Mouse (Mus musculus) spleen, postnatal 0 days (tissue): ENCODE data around the gene AU040320. TPM values are rescaled to one million over a fixed set of nuclear protein-coding genes. Genes with fewer than 3 reads are reported as not detected.

Source experiments
- polyA plus RNA-seq: library from polyadenylated mRNA; unstranded; fragments of >200 nt; fragmentation: Nextera tagmentation; extraction: Ambion mirVana; gene quantifications from 2 replicates; pipeline ENCODE4 v1.2.1, GENCODE M21; 2015

The AU040320 gene
- 10.4 and 12.5 TPM in 2 replicates for polyA plus RNA-seq

GRCm38 (mm10) chr4:126753268-126754230 lies at the start of gene AU040320, which contains the start of gene Ncdn:
Gene AU040320 (plus strand): TSS chr4:126753544.
Gene Ncdn (minus strand): TSS chr4:126753438.

GRCm38 (mm10) chr4:126736001-126736414 lies 17.3 kb upstream of the AU040320 start, which contains the start of gene Tfap2e:
Gene Tfap2e (minus strand): TSS chr4:126736240.

Other genes with a start within 250 kb of the AU040320 start
- 1.3 and 1.4 TPM in 2 replicates for gene Ago4, start 220.1 kb upstream of the AU040320 start, polyA plus RNA-seq
- 58.1 and 77.2 TPM in 2 replicates for gene Clspn, start 196.6 kb upstream of the AU040320 start, polyA plus RNA-seq
- gene 5730409E04Rik, start 143.7 kb upstream of the AU040320 start, polyA plus RNA-seq: 1.2 and 2.0 TPM in 2 replicates
- gene Psmb2, start 75.9 kb upstream of the AU040320 start, polyA plus RNA-seq: 324 and 341 TPM in 2 replicates
- gene Tfap2e, start 17.3 kb upstream of the AU040320 start, polyA plus RNA-seq: not detected in 2 replicates
- gene Ncdn, start 106 bp upstream of the AU040320 start, polyA plus RNA-seq: 9.2 and 11.3 TPM in 2 replicates
- 9.5 TPM in 2 replicates for gene Zmym4, start 214.6 kb downstream of the AU040320 start, polyA plus RNA-seq